Mouse (Mus musculus): ENCODE measurements around the gene Tcp11. TPM values are rescaled to one million over a fixed set of nuclear protein-coding genes. Genes with fewer than 3 reads are reported as not detected.

Tcp11 gene
- 11.6 and 18.9 TPM in 2 replicates for polyA plus RNA-seq (2011; ENCODE audit: insufficient read depth, insufficient read length, low read depth, missing spikeins)

GRCm38 (mm10) chr17:28080045-28080816 is at the start of gene Tcp11:
Gene Tcp11, minus strand, starts transcription at chr17:28080639.
- no peaks in the 10 kb centered on the region for H3K9me3 ChIP-seq (replicated peaks; ENCODE audit: control insufficient read depth, insufficient read depth, low read length, poor library complexity, severe bottlenecking)
- peak within 1 kb of the TSS; percentile 71 for H3K4me3 ChIP-seq (ENCODE audit: low read depth, low read length)
- TF ChIP-seq CTCF (IDR thresholded peaks at IDR 0.05; ENCODE audit: low read depth, low read length) (no peak), POLR2A (IDR thresholded peaks at IDR 0.05; ENCODE audit: insufficient read depth, low read length) (no peak), EP300 (IDR thresholded peaks at IDR 0.05; ENCODE audit: insufficient read depth, low read depth, low read length) (0 out of 2 replicates have a peak, but pooled peaks have one; percentile 5)
- H3K9ac ChIP-seq (ENCODE audit: low read depth, poor library complexity, severe bottlenecking), result peak within 1 kb of the TSS; percentile 86
- H3K36me3 ChIP-seq (ENCODE audit: control insufficient read depth, insufficient read depth, low read length, poor library complexity, severe bottlenecking), result no peaks in the 10 kb centered on the region
- no peaks in the 10 kb centered on the region for H3K27me3 ChIP-seq (ENCODE audit: control insufficient read depth, insufficient read depth, low read length, poor library complexity, severe bottlenecking)
- peak within 1 kb of the TSS; percentile 5; the same call in 1 of the 2 replicates for H3K27ac ChIP-seq (ENCODE audit: insufficient read depth, low read length)
- H3K4me1 ChIP-seq (ENCODE audit: control insufficient read depth, insufficient read depth, low read length), result peaks cover 5% of the 10 kb centered on the region

GRCm38 (mm10) chr17:28129796-28130195 is 49.4 kb upstream of the Tcp11 start:
- Histone ChIP-seq H3K27ac (ENCODE audit: insufficient read depth, low read length) (peak overlapping the region; percentile 55), H3K36me3 (ENCODE audit: control insufficient read depth, insufficient read depth, low read length, poor library complexity, severe bottlenecking) (no peaks in the 10 kb centered on the region), H3K9me3 (replicated peaks; ENCODE audit: control insufficient read depth, insufficient read depth, low read length, poor library complexity, severe bottlenecking) (no peaks in the 10 kb centered on the region), H3K4me1 (ENCODE audit: control insufficient read depth, insufficient read depth, low read length) (peaks cover 17% of the 10 kb centered on the region), H3K4me3 (ENCODE audit: low read depth, low read length) (no peak overlapping the region), H3K9ac (ENCODE audit: low read depth, poor library complexity, severe bottlenecking) (no peak overlapping the region), H3K27me3 (ENCODE audit: control insufficient read depth, insufficient read depth, low read length, poor library complexity, severe bottlenecking) (no peaks in the 10 kb centered on the region)
- TF ChIP-seq POLR2A (IDR thresholded peaks at IDR 0.05; ENCODE audit: insufficient read depth, low read length) (no peak), EP300 (IDR thresholded peaks at IDR 0.05; ENCODE audit: insufficient read depth, low read depth, low read length) (no peak), CTCF (IDR thresholded peaks at IDR 0.05; ENCODE audit: low read depth, low read length) (no peak)

- H3K4me1 ChIP-seq (ENCODE audit: control insufficient read depth, insufficient read depth, low read length), result peaks cover 4% of the 10 kb centered on the region
- no peak overlapping the region for H3K27ac ChIP-seq (ENCODE audit: insufficient read depth, low read length)
- H3K27me3 ChIP-seq (ENCODE audit: control insufficient read depth, insufficient read depth, low read length, poor library complexity, severe bottlenecking), result no peaks in the 10 kb centered on the region
- H3K4me3 ChIP-seq (ENCODE audit: low read depth, low read length), result no peak overlapping the region
- H3K9me3 ChIP-seq (replicated peaks; ENCODE audit: control insufficient read depth, insufficient read depth, low read length, poor library complexity, severe bottlenecking), result no peaks in the 10 kb centered on the region
- H3K9ac ChIP-seq (ENCODE audit: low read depth, poor library complexity, severe bottlenecking), result no peak overlapping the region
- TF ChIP-seq EP300 (IDR thresholded peaks at IDR 0.05; ENCODE audit: insufficient read depth, low read depth, low read length) (no peak), POLR2A (IDR thresholded peaks at IDR 0.05; ENCODE audit: insufficient read depth, low read length) (no peak), CTCF (IDR thresholded peaks at IDR 0.05; ENCODE audit: low read depth, low read length) (no peak)
- no peaks in the 10 kb centered on the region for H3K36me3 ChIP-seq (ENCODE audit: control insufficient read depth, insufficient read depth, low read length, poor library complexity, severe bottlenecking)
Measured at GRCm38 (mm10) chr17:28124368-28124767, 43.9 kb upstream of the Tcp11 start.

GRCm38 (mm10) chr17:28123627-28124026 is 43.2 kb upstream of the Tcp11 start:
- Histone ChIP-seq H3K27me3 (ENCODE audit: control insufficient read depth, insufficient read depth, low read length, poor library complexity, severe bottlenecking) (no peaks in the 10 kb centered on the region), H3K27ac (ENCODE audit: insufficient read depth, low read length) (no peak overlapping the region), H3K36me3 (ENCODE audit: control insufficient read depth, insufficient read depth, low read length, poor library complexity, severe bottlenecking) (no peaks in the 10 kb centered on the region), H3K9me3 (replicated peaks; ENCODE audit: control insufficient read depth, insufficient read depth, low read length, poor library complexity, severe bottlenecking) (no peaks in the 10 kb centered on the region), H3K4me3 (ENCODE audit: low read depth, low read length) (no peak overlapping the region), H3K9ac (ENCODE audit: low read depth, poor library complexity, severe bottlenecking) (no peak overlapping the region), H3K4me1 (ENCODE audit: control insufficient read depth, insufficient read depth, low read length) (peaks cover under 1% of the 10 kb centered on the region)
- TF ChIP-seq CTCF (IDR thresholded peaks at IDR 0.05; ENCODE audit: low read depth, low read length) (no peak), POLR2A (IDR thresholded peaks at IDR 0.05; ENCODE audit: insufficient read depth, low read length) (no peak), EP300 (IDR thresholded peaks at IDR 0.05; ENCODE audit: insufficient read depth, low read depth, low read length) (no peak)

- H3K27me3 ChIP-seq (ENCODE audit: control insufficient read depth, insufficient read depth, low read length, poor library complexity, severe bottlenecking), result no peaks in the 10 kb centered on the region
- H3K36me3 ChIP-seq (ENCODE audit: control insufficient read depth, insufficient read depth, low read length, poor library complexity, severe bottlenecking), result no peaks in the 10 kb centered on the region
- H3K27ac ChIP-seq (ENCODE audit: insufficient read depth, low read length), result no peak overlapping the region
- H3K9ac ChIP-seq (ENCODE audit: low read depth, poor library complexity, severe bottlenecking), result no peak overlapping the region
- no peaks in the 10 kb centered on the region for H3K4me1 ChIP-seq (ENCODE audit: control insufficient read depth, insufficient read depth, low read length)
- TF ChIP-seq CTCF (IDR thresholded peaks at IDR 0.05; ENCODE audit: low read depth, low read length) (no peak), POLR2A (IDR thresholded peaks at IDR 0.05; ENCODE audit: insufficient read depth, low read length) (no peak)
- no peaks in the 10 kb centered on the region for H3K9me3 ChIP-seq (replicated peaks; ENCODE audit: control insufficient read depth, insufficient read depth, low read length, poor library complexity, severe bottlenecking)
- H3K4me3 ChIP-seq (ENCODE audit: low read depth, low read length), result no peak overlapping the region
Measured at GRCm38 (mm10) chr17:28122949-28123348, 42.5 kb upstream of the Tcp11 start.

GRCm38 (mm10) chr17:28120460-28120859 is 40.0 kb upstream of the Tcp11 start:
- Histone ChIP-seq H3K9me3 (replicated peaks; ENCODE audit: control insufficient read depth, insufficient read depth, low read length, poor library complexity, severe bottlenecking) (no peaks in the 10 kb centered on the region), H3K27ac (ENCODE audit: insufficient read depth, low read length) (no peak overlapping the region), H3K36me3 (ENCODE audit: control insufficient read depth, insufficient read depth, low read length, poor library complexity, severe bottlenecking) (no peaks in the 10 kb centered on the region), H3K4me3 (ENCODE audit: low read depth, low read length) (no peak overlapping the region), H3K27me3 (ENCODE audit: control insufficient read depth, insufficient read depth, low read length, poor library complexity, severe bottlenecking) (no peaks in the 10 kb centered on the region), H3K4me1 (ENCODE audit: control insufficient read depth, insufficient read depth, low read length) (no peaks in the 10 kb centered on the region), H3K9ac (ENCODE audit: low read depth, poor library complexity, severe bottlenecking) (no peak overlapping the region)
- TF ChIP-seq EP300 (IDR thresholded peaks at IDR 0.05; ENCODE audit: insufficient read depth, low read depth, low read length), result no peak
- no peak for TF ChIP-seq POLR2A (IDR thresholded peaks at IDR 0.05; ENCODE audit: insufficient read depth, low read length)
- TF ChIP-seq CTCF (IDR thresholded peaks at IDR 0.05; ENCODE audit: low read depth, low read length), result no peak

Data from ES-Bruce4 (cell line).